Mouse (Mus musculus): ENCODE data around the gene Gm21834. TPM values are rescaled to one million over a fixed set of nuclear protein-coding genes. Genes with fewer than 3 reads are reported as not detected.

Gm21834 gene
- total RNA-seq (2021): not detected
- long read RNA-seq, experiment 1: 0 reads
- long read RNA-seq, experiment 2: 0 reads

- intact Hi-C loops (cut with DNase I): no loop called here
- DNase-seq: no peak
Observed at GRCm38 (mm10) chr17:57742119-57742518, at the start of gene Gm21834. Gene Gm21834, minus strand, starts transcription at chr17:57742219.

GRCm38 (mm10) chr17:57788161-57788799, 46.3 kb upstream of the Gm21834 start:
- intact Hi-C loops (cut with DNase I): no loop called here
- DNase-seq: no peak

GRCm38 (mm10) chr17:57770904-57771303, 28.9 kb upstream of the Gm21834 start:
- no peak for DNase-seq
- intact Hi-C loops (cut with DNase I): no loop called here

- intact Hi-C loops (cut with DNase I): no loop called here
- DNase-seq: no peak
Observed at GRCm38 (mm10) chr17:57768622-57769610, 26.9 kb upstream of the Gm21834 start, which contains the start of gene Cntnap5c. Gene Cntnap5c, plus strand, starts transcription at chr17:57769570.

- intact Hi-C loops (cut with DNase I): no loop called here
- no peak for DNase-seq
Observed at GRCm38 (mm10) chr17:57767306-57767705, 25.3 kb upstream of the Gm21834 start.

- no peak for DNase-seq
- intact Hi-C loops (cut with DNase I): no loop called here
Observed at GRCm38 (mm10) chr17:57758033-57758432, 16.0 kb upstream of the Gm21834 start.

- DNase-seq: no peak
- intact Hi-C loops (cut with DNase I): no loop called here
Observed at GRCm38 (mm10) chr17:57694791-57695190, 47.2 kb downstream of the Gm21834 start.

Other genes with a start within 250 kb of the Gm21834 start
- not detected for gene Vmn2r120, start 196.7 kb downstream of the Gm21834 start, total RNA-seq (2021)
- gene Cntnap5c, start 27.4 kb upstream of the Gm21834 start, total RNA-seq (2021): not detected